Mouse (Mus musculus) inflammation-experienced regulatory T-cells, adult 6 months (primary cell): ENCODE data around the gene Mcoln3. TPM values are rescaled to one million over a fixed set of nuclear protein-coding genes. Genes with fewer than 3 reads are reported as not detected.
A peak's percentile ranks its signal among the peaks of the same experiment; 100 is the strongest.

ENCODE experiments used
- ATAC-seq: one replicate; pipeline ENCODE4 v1.8.0; 2017
- polyA plus RNA-seq, 3 experiments: library from polyadenylated mRNA; unstranded; fragments of 100-300 nt; shearing (Covaris generic); gene quantifications; one replicate each; pipeline ENCODE4 v1.2.1; 2017

Gene Mcoln3
- polyA plus RNA-seq, 3 experiments from 2014 or later: 2.2 to 6.8 (median 4.7) TPM

DNA sequence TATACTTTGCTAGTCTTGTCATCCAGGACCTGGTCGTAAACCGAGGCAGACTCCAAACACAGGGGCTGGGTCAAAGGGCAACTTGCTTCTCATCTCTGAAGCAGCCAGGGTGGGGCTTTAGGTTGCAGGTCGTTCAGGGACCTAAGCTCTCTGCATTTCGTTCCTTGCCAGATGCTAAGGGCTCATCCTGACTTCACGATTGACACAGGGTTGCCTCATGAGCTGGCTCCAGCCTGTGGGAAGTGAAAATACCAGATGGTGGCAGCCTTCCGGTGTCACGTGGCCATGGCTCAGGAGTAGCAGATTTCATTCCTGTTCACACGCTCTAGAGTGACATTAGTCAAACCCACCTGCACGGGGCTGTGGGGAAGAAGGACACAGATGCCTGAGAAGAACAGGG is 17.6 kb downstream of the Mcoln3 start:
- ATAC-seq: no peak

DNA sequence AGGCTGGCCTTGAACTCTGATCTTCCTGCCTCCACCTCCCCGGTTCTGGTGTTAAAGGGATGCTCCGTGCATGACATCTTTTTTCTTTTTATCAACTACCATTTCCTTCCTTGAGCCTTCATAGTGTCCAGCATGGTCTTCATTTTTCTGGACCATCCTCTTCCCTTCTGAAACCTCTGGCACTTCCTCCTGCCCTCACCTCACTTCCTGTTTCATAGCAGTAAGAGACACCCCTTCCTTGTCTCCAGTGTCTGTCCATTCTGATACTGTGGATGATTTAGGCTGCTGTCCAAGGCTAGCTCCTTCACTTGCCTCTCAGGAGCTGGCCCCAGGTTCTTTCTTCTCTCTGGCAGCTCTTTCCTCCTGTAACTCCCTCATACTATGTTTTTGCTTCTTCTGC is 18.2 kb downstream of the Mcoln3 start:
- no peak for ATAC-seq

DNA sequence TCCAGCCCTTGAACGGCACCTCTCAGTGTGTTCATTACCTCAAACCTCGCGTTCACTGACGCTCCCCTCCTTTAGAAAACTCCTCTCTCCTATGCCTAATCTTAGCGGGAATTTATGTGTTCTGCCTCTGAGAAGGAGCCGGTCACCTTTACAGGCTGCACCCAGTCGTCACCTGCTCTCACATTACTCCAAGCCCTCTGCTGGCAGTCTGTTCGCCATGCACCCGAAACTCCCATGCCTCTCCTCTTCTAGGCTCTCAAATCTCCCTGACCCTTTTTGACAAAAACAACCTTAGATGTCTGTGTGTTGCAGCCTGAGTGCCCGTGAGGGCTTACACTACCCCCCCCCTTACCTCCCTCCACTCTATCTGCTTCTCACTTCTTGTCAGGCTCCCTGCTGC is 19.2 kb downstream of the Mcoln3 start:
- ATAC-seq: no peak

DNA sequence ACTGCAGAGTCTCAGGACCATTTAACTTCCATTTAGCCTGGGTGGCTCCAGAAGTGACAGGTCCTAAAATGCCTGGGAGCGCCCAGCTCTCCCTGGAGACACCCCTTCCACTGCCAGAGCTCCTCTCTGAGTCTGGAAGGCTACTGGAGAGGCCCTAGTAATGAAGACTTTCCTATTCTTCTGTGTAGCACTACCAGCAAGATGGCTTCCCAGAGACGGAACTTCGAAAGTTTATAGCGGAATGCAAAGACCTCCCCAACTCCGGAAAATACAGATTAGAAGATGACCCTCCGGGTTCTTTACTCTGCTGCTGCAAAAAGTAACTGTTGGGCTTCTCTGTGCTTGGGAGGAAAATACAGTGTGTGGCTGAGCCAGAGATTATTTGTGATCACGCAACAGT is 23.0 kb downstream of the Mcoln3 start:
- ATAC-seq: no peak

DNA sequence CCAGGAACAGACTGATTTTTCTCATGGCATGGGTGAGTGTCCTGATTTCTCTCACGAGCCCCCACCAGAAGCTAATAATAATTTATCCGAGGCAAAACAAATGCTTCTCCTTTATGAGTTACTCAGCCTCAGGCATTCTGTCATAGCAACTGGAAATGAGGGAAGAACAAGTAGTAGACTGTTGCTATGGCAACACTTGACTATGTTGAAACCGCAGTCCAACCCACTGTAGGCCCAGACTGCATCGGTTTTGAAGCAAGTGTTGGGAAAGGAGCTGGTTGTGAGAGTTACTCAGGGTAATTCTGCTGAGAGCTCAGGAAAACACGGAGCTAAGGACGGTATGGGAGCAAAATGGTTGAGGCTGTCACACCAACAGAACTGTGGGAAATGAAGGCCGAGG is 25.3 kb downstream of the Mcoln3 start:
- ATAC-seq: no peak

DNA sequence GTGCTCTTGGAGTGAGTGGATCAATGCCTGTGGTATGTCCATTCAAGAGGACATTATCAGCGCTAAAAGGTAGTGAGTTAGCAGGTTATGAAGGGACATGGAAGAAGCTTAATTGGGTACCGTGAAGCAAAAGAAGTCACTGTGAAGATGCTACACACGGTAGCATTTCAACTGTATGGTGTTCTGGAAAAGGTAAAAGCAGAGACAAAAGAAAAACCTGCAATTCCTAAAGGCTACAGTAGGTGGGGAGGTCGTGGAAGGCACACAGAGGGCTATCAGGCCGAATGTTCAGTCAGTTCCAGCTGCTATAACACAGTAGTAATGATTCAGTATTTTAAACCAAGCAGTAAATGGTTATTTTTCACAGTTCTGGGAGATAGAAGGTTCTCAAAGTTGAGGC is 28.3 kb downstream of the Mcoln3 start:
- peak; percentile 24 for ATAC-seq

DNA sequence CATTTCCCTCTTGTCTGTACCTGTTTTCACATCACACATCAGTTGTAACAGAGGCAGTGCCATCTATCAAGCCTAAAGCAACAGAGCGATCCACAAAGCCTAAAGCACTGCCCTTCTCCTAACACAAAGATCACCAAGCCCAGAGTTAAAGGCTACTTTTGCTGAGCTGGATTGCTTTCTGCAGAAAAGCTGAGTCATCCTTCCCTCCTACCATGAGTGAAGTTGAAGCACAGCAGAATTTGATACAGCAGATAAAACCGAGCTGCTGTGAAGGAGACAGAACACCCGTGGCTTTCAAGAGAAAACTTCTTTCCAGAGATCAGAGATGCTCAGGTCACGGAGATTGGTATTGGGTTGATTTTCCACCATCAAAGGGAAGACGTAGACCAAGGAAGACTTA is 28.9 kb downstream of the Mcoln3 start:
- ATAC-seq: no peak

DNA sequence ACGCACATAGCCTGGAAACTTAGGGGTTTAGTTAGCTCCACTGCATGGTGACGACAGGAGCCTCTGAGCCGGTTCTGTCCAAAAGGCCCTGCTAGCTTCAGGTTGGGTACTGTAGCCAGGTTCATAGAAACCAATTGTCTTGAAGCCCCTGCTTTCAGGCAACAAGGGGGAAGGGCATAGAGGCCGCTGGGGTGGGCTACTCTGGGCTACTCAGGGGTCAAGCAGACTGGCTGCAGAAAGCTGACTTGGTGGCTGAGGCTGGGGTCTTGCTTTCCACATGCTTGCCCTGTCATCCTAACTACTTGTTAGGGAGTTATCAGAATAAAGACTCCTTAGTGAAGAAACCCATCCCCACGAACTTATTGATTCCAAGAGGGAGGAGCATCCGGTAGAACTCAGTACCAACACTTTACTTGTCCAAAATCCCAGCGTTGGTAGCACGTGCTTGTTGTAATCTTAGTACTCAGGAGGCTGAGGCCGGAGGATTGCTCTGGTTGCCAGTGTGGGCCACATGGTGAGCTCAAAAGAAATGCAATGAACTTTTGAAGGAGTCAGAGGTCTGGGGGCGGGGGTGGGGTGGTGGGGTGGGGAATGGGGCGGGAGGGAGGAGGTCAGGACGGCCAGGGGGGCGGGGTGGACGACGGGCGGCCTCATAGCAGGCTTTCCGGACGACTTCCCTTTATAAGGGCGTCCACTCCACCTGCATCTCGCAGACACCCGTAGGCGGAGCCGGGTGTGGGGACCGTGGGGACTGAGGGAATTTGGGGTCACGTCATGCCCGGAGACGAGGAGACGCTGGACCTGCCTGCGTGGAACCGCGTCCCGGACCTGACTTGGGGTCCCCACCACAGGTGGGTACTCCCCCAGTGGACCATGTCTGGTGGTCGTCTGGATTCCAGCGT is 32.2 kb downstream of the Mcoln3 start, which contains the start of gene Mcoln2:
Gene Mcoln2, plus strand, starts transcription at position 678 of the 902 bp plus-strand sequence.
- ATAC-seq: peak; percentile 35

DNA sequence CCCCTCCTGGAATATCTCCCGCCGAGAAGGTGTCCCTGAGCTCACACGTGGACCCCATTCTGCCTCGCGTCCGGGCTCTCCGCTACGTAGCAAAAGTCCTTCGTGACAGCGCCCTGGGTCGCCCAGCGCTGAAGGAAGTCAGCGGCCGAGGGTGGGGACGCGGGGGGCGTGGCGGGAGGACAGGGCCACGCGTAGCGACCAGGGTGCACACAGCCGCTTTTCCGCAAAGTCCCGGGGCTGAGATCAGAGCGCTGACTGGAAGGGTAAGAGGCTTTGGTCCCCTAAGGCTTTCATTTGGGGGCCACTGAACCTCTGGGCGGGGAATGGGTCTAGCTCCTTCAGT is 32.8 kb downstream of the Mcoln3 start:
- ATAC-seq: peak; percentile 55

DNA sequence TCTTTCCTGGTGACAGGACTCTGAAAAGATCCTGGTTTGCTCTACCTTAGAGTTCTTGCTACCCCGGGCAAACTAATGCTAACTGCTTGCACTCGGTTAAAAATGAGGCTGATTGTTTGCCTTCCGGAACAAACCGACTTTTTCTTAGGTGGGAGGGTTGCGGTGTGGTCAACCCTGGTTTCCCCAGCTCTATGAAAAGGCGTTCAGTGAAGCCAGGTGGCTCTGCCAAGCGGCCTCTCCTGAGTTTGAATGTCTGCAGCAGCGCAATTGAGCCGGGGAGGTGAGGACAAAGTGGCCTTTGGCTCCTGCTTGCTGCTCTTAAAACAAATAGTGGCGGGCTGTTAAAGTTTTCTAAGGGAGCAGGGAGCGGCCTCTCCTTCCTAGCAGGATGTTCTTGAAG is 33.3 kb downstream of the Mcoln3 start:
- ATAC-seq: peak; percentile 20

DNA sequence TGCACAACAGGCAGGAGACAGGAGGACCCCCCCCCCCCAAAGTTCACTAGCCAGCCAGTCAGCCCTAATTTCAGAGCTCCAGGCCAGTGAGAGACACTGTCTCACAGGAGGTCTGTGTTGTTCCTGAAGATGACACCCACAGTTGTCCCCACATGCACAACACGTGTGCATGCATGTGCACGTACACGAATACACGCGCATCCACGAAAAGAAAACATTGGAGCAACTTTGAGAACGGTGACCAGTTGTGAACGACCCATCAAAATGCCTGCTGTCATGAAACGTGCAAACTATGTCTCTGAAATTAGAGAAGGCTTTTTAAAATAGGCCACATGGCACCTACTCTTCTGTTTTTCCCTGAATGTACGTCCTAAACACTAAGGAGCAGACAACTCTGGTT is 34.1 kb downstream of the Mcoln3 start:
- no peak for ATAC-seq

DNA sequence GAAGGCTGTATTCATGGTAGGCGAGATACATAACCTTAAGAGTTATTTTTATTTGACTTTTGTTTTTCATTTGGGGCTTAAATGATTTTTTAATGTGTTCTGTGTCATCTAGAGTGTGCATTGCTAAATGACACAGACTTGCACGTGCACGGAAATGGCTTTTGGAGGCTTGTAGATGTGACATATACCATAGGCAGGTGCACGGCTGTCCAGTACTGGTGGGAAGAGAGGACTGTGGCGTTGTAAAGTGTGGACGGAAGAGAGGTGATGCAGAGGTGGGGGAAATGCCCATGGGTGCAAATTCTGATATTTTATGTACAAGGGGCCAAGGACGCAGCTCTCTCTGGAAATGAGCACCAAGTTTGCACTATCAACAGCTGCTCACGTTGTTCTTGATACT is 34.5 kb downstream of the Mcoln3 start:
- no peak for ATAC-seq

DNA sequence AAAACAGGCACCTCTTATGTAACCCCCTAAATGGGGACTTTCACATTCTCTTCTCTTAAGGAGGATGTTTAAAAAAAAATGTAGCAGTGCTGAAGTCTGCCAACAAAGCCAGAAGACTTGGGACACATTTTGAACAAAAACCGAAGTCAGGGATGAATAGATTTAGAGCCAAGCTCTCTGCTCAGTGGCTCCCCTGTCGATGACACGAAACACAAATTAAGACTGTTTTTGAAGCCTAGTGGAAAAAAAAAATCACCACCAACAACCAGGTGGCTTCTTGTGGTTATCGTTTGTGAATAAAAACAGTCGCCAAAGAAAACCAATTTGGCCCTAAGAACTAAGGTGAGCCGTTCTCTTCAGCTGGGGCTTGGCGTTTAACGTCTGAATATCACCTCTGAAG is 35.1 kb downstream of the Mcoln3 start:
- ATAC-seq: peak; percentile 34

DNA sequence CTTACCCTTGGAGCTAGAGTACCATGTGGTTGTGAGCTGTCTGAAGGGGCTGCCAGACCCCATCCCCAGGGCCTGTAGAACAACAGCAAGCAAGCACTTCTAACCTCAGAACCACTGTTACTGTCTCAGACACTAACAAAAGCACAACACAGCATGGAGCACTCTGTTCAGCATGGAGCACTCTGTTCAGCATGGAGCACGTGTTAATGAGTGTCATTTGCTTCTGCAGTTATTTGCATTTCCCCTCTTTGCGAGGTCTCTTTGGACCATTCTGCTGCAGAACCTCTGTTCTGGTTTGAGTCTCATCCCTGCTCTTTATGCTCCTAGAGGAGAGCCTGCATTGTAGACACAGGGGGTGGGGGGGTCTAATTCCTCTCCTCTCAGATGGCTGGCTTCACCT is 35.7 kb downstream of the Mcoln3 start:
- ATAC-seq: no peak

DNA sequence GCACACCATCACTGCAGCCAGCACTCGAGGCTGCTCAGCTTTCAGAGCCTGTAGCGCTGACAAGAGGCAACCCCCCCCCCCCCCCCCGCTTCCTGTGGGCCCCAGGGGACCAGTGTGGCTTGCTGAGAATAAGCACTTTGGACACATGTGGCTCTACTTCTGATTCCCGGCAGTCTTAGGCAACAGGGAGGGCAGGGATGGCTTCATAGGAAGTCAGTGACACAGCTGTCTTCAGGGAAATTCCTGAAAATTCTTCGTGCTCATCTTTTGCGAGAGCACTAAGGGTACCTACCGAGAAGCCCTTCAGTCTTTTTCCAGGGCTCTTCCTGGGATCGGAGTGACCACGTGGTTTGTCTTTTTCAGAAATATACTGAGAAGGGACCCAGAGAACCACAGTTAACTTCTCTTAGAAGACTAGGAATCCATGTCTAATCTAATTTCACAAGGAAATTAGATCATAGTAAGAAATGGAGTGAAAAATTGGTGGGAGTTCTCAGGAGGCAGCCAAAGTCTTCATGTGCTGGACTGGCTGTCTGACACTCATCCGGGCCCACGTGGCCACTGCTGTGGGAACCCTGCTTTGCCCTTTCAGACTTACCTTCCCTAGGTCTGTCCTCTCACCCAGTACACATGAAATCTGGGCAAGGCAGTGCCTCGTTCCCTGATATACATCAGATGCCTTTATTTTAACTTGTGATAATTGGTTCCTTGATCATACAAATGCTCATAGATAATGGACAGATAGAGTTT is 36.8 kb downstream of the Mcoln3 start:
- ATAC-seq: peak; percentile 9

DNA sequence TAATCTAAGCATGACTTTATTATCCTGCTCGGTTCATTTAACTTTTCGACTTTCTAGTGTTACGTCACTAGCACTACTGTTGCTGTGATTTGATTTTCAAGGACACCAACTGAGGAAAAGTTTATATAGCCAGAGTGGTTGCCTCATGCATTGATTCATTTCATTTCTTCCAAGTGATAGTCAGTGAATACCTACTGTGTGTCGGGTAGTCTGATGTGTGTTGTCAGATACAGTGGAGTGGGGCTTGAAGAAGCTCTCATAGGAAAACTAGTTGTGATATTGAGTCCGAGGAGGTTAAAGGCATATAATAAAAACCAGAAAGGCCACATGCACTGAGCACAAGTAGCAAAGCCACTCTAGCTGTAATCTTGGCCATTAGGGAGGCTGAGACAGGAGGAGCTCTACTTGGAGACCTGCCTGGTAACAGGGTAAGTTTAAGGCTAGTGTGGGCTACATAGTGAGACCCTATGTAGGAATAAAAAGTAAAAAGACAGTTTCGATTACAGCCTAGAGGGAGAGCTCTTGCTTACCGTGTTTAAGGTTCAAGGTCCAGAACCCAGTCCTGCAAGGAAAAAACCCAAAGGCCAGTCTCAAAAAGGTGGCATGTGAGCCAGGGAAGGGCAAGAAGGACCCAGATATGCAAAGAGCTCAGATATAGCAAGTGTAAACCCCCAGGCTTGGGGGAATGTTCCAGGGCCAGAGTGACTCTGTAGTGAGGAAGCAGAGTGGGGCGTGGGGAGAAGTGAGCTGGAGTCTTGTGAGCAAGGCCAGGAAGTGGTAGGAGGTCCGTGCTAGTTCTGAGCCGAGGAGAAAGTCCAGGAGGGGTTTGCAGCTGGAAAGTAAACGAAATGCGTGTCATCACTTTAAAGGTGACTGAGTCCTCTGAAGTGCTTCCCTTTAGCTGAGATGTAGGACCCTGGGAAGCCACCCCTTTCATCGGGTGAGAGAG is 38.7 kb downstream of the Mcoln3 start:
- ATAC-seq: peak; percentile 27

DNA sequence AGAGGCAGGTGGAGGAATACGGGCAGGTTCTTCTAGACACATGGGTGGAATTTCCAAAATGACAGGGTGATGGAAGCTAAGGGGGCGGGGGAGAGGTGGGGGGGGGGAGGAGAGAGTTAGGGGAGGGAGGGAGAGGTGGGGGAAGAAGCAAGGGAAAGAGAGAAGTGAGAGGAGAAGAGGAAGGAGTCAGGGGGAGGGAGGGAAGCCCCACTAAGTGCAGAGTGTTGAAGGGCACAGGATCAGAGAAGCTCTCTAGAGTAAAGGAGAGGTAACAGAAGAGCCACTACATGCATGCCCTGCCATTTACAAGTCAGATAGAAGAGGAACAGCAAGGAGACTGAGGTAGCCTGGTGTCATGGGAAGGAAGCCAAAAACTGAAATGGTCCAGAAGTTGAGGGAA is 39.6 kb downstream of the Mcoln3 start:
- no peak for ATAC-seq

DNA sequence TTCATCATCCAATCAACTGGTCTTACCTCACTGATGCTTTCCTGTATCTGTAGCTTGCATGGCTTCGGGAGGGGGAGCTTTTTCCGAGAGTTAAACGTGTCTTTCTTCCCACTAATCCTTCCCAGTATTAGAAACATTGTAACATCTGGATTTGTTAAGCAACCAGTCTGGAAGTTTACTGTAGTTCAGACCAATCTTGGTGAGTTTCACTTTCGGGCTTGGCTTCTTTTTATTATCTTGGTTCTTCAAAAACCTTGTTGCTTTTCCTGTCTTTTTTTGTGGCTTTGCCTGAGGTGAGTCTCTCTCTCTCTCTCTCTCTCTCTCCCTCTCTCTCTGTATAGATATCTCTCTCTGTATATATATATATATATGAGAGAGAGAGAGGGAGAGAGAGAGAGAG is 40.8 kb downstream of the Mcoln3 start:
- peak; percentile 35 for ATAC-seq

DNA sequence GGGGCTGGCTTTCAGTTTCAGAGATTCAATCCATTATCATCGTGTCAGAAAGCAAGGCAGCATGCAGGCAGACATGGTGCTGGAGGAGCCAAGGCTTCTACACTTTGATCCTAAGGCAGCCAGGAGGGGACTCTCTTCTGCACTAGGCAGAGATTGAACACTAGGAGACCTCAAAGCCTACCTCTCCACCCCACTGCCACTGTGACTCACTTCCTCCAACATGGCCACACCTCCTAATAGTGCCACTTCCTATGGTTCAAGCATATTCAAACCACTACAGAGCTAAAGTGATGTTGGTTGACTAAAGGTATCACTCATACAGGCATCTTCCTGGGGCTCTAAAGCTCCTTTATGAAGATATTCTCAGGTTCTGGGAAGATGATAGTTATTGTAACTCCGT is 42.1 kb downstream of the Mcoln3 start:
- peak; percentile 86 for ATAC-seq

DNA sequence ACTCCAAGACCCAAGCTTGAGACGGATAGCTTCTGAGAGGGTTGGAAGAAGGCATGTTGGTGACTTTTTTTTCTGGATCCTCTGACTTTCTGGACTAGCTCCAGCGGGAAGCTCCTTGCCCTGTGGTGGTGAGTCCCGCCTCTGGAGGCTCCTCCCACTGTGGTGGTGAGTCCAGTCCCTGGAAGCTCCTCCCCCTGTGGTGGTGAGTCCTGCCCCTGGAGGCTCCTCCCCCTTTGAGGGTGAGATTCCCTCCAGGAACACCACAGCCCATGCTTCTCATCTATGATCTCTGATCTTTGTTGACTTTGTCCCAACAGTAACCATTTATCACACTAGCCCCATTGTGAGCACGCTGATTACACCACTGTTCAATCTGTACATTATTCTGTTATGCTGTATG is 44.9 kb downstream of the Mcoln3 start:
- no peak for ATAC-seq

DNA sequence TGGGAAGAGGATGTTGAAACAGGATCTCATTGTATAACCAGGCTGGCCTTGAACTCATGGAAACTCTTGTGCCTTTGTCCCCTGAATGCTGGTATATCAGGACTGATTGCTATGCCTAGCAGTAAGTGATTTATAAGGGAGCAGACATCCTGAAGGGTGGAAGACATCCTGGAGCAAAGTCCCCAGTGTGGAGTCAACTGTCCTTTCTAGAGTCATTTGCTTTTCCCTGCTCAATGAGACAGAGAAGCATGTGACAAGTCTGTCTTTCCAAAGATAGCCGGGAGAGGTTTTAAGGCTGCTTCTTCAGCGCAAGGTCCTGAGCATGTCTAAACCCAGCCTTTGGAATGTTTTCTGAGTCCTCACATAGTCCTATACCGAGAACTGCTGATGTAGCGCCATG is 52.1 kb downstream of the Mcoln3 start:
- ATAC-seq: no peak

DNA sequence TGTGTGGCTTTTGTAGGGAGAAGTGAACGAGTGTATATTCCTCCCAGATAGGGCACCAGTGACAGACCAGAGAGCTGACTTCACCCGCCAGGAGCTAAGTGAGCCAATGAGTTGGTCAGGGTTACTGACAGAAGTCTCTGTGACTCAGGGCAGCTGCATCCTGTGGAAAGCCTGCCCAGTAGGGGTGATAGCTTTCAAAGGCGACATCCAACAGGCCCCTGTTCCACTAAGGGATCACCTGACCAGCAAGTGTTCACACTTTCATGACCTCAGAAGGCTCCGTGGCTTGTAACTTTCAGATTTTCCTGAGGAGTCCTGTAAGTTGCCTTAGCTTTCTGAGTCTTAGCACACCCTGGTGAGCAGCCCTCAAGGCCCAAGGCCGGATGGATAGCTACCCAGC is 55.8 kb downstream of the Mcoln3 start:
- ATAC-seq: no peak

DNA sequence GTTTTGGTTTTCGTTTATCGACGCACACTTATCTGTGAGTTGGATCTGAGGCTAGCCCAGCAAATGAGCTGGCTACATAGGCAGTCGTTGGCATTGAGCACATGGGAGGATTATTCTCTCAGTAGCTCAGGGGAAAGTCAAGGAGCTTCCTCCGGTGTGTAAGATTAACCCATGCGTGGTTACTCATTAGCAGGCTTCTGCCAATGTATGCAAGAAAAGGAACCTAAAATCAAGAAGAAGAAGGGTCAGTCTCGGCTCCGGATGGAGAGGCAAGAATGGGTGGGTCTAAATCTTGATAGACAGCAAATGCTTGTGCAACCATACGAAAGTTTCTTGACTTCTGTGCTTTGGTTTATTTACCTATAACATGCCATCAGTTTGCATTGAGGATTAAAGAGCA is 57.0 kb downstream of the Mcoln3 start:
- ATAC-seq: no peak
